Mouse (Mus musculus) cortical plate, adult 2 months (tissue): ENCODE measurements around the gene Pde3b.

Source experiments
- CTCF ChIP-seq: fragments of 200-500 bp; IDR thresholded peaks from 2 replicates; pipeline ENCODE4 v1.5.1; 2011; ENCODE audit warnings: mild to moderate bottlenecking, control low read depth, low read length; ENCODE audit not compliant: insufficient read depth; ENCODE audit errors: extremely low read depth
- POLR2A ChIP-seq: fragments of 200-500 bp; IDR thresholded peaks from 2 replicates; pipeline ENCODE4 v1.6.1; 2011; ENCODE audit warnings: mild to moderate bottlenecking, low read length, control low read depth; ENCODE audit not compliant: insufficient read depth; ENCODE audit errors: extremely low read depth

DNA sequence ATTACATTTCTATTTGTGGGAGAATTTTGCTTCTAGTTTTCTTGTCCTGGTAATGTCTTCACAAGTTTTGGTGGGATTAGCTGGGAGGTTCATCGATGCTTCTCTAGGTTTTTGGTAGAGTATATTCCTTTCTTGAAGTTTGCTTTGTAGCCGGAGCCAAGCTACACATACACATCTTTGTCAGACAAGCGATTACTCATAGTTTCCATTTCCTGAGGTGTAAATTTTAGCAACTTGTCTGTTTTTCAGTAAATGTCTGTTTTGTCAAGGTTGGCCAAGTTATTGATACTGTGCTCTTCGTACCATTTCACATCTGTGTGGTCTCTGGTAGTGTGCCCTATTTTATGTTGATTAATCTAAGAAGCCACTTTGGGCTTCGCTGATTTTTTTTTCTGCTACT is 166.1 kb downstream of the Pde3b start:
- no peak for TF ChIP-seq CTCF
- no peak for TF ChIP-seq POLR2A
